Mouse (Mus musculus) neural tube, embryonic 13.5 days (tissue): ENCODE measurements at regions not wholly inside any gene's neighbourhood (a gene's known extent, or its start where the extent isn't known, plus 50 kb on each side); places are given as distances from the start of the nearest gene placed in this dataset.

Source experiments
- ATAC-seq: fragments of 200-750 bp; cut with Nextera tagmentation; 2 replicates; pipeline ENCODE4 v1.8.0; 2017; ENCODE audit warnings: low read depth, mild to moderate bottlenecking, moderate TSS enrichment, moderate library complexity
- H3K27ac ChIP-seq: fragments of 300-500 bp; sonication (generic); replicated peaks from 2 replicates; pipeline ENCODE4 v1.5.1; 2015; ENCODE audit warnings: moderate library complexity, mild to moderate bottlenecking, inconsistent platforms
- H3K27me3 ChIP-seq: fragments of 300-500 bp; sonication (generic); 2 replicates; pipeline ENCODE4 v1.6.1; 2015; ENCODE audit warnings: mild to moderate bottlenecking, inconsistent platforms
- H3K36me3 ChIP-seq: fragments of 300-500 bp; sonication (generic); 2 replicates; pipeline ENCODE4 v1.6.1; 2015; ENCODE audit warnings: mild to moderate bottlenecking, inconsistent platforms
- H3K4me1 ChIP-seq: fragments of 300-500 bp; sonication (generic); replicated peaks from 2 replicates; pipeline ENCODE4 v1.6.1; 2015; ENCODE audit warnings: inconsistent platforms
- H3K4me2 ChIP-seq: fragments of 300-500 bp; sonication (generic); 2 replicates; pipeline ENCODE4 v1.6.1; 2015; ENCODE audit warnings: inconsistent platforms, mild to moderate bottlenecking, moderate library complexity
- H3K4me3 ChIP-seq: fragments of 300-500 bp; sonication (generic); 2 replicates; pipeline ENCODE4 v1.5.1; 2015; ENCODE audit warnings: mild to moderate bottlenecking, inconsistent platforms
- H3K9ac ChIP-seq: fragments of 300-500 bp; sonication (generic); 2 replicates; pipeline ENCODE4 v1.6.1; 2015; ENCODE audit warnings: moderate library complexity, mild to moderate bottlenecking, inconsistent platforms
- H3K9me3 ChIP-seq: fragments of 300-500 bp; sonication (generic); 2 replicates; pipeline ENCODE4 v1.6.1; 2016; ENCODE audit warnings: inconsistent platforms
- WGBS: fragments of 180-500 bp; shearing (Covaris S2); methylation state at CpG from one replicate; pipeline ENCODE4 v1.1.7; 2015; 5-methylcytosine and 5-hydroxymethylcytosine counted together

DNA sequence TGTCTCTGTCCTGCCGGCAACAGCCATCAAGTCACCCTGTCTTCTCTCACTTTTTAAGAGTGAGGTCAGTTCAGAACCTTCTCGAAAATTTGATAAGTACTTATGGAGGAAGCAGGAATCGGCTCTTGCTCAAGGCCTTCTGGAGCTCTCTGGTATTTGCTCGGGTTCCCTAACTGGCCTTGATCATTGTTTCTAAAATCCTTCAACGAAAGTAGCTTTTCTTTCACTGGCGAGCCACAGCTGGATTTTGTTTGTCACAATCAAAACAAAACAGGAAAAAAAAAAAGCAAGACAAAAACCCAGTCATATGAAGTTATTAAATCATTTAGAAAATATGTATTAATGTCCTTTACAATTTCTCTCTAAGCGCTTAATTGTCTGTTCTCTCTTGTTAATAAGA is 156.6 kb upstream of the Tex13c2 start:
- H3K27ac ChIP-seq: no peak overlapping the region
- no peaks in the 10 kb centered on the region for H3K9me3 ChIP-seq
- H3K36me3 ChIP-seq: no peaks in the 10 kb centered on the region
- H3K4me1 ChIP-seq: no peaks in the 10 kb centered on the region
- no peak overlapping the region for H3K9ac ChIP-seq
- no peak overlapping the region for H3K4me3 ChIP-seq
- no peak for ATAC-seq
- H3K4me2 ChIP-seq: no peak overlapping the region
- 89% methylated on average over 7 of the region's 7 CpGs for WGBS
- no peaks in the 10 kb centered on the region for H3K27me3 ChIP-seq

GRCm38 (mm10) chrX:42333631-42334030 is 155.9 kb upstream of the Tex13c2 start:
- Histone ChIP-seq H3K4me3 (no peak overlapping the region), H3K36me3 (no peaks in the 10 kb centered on the region), H3K27me3 (no peaks in the 10 kb centered on the region), H3K4me2 (no peak overlapping the region), H3K9me3 (no peaks in the 10 kb centered on the region), H3K4me1 (no peaks in the 10 kb centered on the region), H3K9ac (no peak overlapping the region), H3K27ac (no peak overlapping the region)
- 71% methylated on average over 4 of the region's 4 CpGs for WGBS
- no peak for ATAC-seq

GRCm38 (mm10) chrX:42334794-42335193 is 154.7 kb upstream of the Tex13c2 start:
- Histone ChIP-seq H3K27ac (no peak overlapping the region), H3K4me1 (no peaks in the 10 kb centered on the region), H3K9me3 (no peaks in the 10 kb centered on the region), H3K4me2 (no peak overlapping the region), H3K4me3 (no peak overlapping the region), H3K9ac (no peak overlapping the region), H3K27me3 (no peaks in the 10 kb centered on the region), H3K36me3 (no peaks in the 10 kb centered on the region)
- no peak for ATAC-seq
- 90% methylated on average over 2 of the region's 2 CpGs for WGBS

DNA sequence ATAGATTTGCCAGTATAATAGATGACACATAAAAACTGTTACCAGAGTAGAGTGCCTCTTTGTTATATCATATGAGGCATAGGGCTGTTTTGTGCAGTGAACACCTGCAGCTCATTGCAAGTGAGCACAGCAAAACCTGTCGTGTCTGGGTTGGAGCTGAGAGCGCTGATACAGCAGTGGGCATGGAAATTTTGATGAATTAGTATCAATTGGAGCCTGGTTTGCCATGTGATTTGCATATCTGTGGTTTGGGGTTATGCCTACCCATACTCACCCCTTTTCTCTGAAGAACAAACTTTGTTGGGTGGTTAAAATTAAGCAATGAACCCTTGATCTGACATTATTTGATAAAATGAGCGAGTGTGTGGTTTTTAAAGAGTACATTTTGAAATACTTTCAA is 152.7 kb upstream of the Tex13c2 start:
- ATAC-seq: no peak
- Histone ChIP-seq H3K4me1 (no peaks in the 10 kb centered on the region), H3K9me3 (no peaks in the 10 kb centered on the region), H3K4me3 (no peak overlapping the region), H3K27ac (no peak overlapping the region), H3K9ac (no peak overlapping the region), H3K4me2 (no peak overlapping the region), H3K27me3 (no peaks in the 10 kb centered on the region), H3K36me3 (no peaks in the 10 kb centered on the region)
- 87% methylated on average over 3 of the region's 3 CpGs for WGBS

DNA sequence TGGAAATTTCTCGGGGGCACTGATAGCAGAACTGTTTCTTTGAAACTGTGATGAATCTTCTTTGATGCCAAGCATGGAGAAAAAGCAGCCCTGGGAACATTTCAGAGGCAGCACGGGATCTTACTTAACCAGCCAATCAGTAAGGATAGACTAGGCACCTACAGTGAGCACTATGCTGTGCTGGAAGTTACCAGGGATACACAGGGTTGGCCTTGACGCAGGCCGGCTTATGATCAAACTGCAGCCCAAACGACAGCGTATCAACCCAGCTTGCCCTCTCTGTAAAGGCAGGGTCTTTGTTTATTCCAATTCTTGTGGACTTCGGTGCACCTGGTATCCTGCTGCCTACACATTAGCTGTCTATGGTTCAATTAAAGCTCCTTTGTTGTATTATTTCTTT is 147.1 kb upstream of the Tex13c2 start:
- no peaks in the 10 kb centered on the region for H3K36me3 ChIP-seq
- no peak for ATAC-seq
- 39% methylated on average over 7 of the region's 7 CpGs for WGBS
- peaks cover 6% of the 10 kb centered on the region for H3K4me1 ChIP-seq
- H3K9me3 ChIP-seq: no peaks in the 10 kb centered on the region
- H3K4me3 ChIP-seq: no peak overlapping the region
- H3K9ac ChIP-seq: no peak overlapping the region
- no peak overlapping the region for H3K27ac ChIP-seq
- no peaks in the 10 kb centered on the region for H3K27me3 ChIP-seq
- no peak overlapping the region for H3K4me2 ChIP-seq

DNA sequence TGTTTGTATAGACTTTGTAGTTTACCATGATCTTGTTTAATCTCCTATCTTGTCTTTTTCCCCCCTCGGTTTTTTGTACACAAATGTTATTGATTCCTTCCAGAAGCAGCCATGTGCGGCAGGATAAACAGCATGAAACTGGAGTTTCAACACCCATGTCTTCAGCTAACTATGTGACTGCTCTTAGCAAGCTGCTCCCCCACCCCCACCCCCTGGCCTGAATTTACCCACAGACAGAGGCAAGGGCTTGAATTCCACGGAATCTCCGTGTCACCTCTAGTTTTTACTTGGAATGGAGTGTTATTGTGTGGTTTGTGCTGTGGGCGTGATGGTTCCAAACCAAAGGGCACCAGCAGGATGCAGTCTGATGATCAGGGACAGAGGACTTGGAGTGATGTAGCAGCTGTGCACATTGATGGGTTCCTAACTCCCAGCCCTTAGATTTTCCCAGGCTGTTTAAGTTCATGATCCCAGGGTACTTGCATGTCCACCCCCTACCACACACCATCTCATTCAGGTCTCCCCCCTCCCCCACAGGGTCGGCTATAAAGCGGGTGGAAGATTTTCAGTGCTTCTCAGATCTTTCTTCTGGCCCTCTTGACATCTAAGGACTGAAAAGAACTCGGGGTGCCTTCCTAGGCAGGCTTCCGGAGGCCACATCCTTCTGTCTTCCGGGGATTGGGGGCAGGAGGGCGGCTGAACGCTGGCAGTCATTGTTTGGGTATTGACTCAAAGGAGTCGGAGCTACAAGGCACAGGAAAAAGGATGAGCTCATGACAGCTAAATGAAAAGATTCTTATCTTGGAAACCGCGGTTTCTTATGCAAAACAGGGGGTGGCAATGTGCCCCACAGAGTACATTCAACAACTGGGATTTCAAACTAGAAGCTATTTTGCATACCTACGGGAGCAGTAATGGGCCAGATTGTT is 146.3 kb upstream of the Tex13c2 start:
- Histone ChIP-seq H3K36me3 (no peaks in the 10 kb centered on the region), H3K4me1 (peaks cover 6% of the 10 kb centered on the region), H3K27me3 (no peaks in the 10 kb centered on the region), H3K9ac (0 out of 2 replicates have a peak overlapping the region, but pooled peaks have one; percentile 38), H3K4me2 (peak overlapping the region; percentile 39), H3K9me3 (no peaks in the 10 kb centered on the region), H3K4me3 (no peak overlapping the region), H3K27ac (no peak overlapping the region; the same call in 1 of the 2 replicates)
- WGBS: 14% methylated on average over 16 of the region's 16 CpGs
- peak; percentile 61 for ATAC-seq

- Histone ChIP-seq H3K4me2 (no peak overlapping the region), H3K36me3 (no peaks in the 10 kb centered on the region), H3K4me1 (no peaks in the 10 kb centered on the region), H3K27ac (no peak overlapping the region), H3K27me3 (no peaks in the 10 kb centered on the region), H3K9me3 (no peaks in the 10 kb centered on the region), H3K9ac (no peak overlapping the region), H3K4me3 (no peak overlapping the region)
- 53% methylated on average over 5 of the region's 5 CpGs for WGBS
- no peak for ATAC-seq
These were observed 136.8 kb upstream of the Tex13c2 start for GRCm38 (mm10) chrX:42352610-42353254.

GRCm38 (mm10) chrX:42359381-42360172 is 129.9 kb upstream of the Tex13c2 start:
- no peaks in the 10 kb centered on the region for H3K36me3 ChIP-seq
- no peaks in the 10 kb centered on the region; the same call in 1 of the 2 replicates for H3K4me1 ChIP-seq
- no peaks in the 10 kb centered on the region for H3K27me3 ChIP-seq
- peak overlapping the region; percentile 19; the same call in 1 of the 2 replicates for H3K4me3 ChIP-seq
- ATAC-seq: 0 out of 2 replicates have a peak, but pooled peaks have one; percentile 29
- peak overlapping the region; percentile 52 for H3K4me2 ChIP-seq
- no peaks in the 10 kb centered on the region for H3K9me3 ChIP-seq
- H3K9ac ChIP-seq: no peak overlapping the region
- no peak overlapping the region for H3K27ac ChIP-seq
- 29% methylated on average over 12 of the region's 12 CpGs for WGBS

GRCm38 (mm10) chrX:42360173-42360931 is 129.1 kb upstream of the Tex13c2 start:
- Histone ChIP-seq H3K27ac (peak overlapping the region; percentile 73), H3K9ac (peak overlapping the region; percentile 34; the same call in 1 of the 2 replicates), H3K36me3 (no peaks in the 10 kb centered on the region), H3K4me2 (peak overlapping the region; percentile 52), H3K4me3 (peak overlapping the region; percentile 19), H3K9me3 (no peaks in the 10 kb centered on the region), H3K4me1 (no peaks in the 10 kb centered on the region; the same call in 1 of the 2 replicates), H3K27me3 (no peaks in the 10 kb centered on the region)
- ATAC-seq: peak; percentile 37; the same call in 1 of the 2 replicates
- 23% methylated on average over 15 of the region's 15 CpGs for WGBS

DNA sequence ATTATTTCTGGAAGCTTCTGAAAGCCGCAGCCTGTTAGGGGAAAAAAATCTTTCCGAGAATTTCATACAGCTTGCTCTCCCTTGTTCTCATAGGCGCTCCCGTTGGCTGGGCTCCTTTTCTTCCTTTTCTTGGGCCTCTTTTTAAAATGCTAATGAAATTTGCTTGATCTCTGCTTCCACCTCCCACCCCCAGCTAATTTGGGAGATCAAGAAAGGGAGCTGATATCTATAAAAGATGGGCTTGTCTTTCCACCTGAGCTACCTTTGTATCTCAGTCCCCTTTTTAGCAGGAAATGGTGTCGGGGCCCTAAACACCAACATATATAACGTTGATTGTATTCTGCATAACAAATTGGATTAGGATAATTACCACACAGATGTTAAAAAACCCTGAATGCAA is 128.5 kb upstream of the Tex13c2 start:
- peak overlapping the region; percentile 19 for H3K4me3 ChIP-seq
- ATAC-seq: peak; percentile 15; the same call in 1 of the 2 replicates
- no peaks in the 10 kb centered on the region for H3K36me3 ChIP-seq
- H3K4me2 ChIP-seq: peak overlapping the region; percentile 52
- H3K27ac ChIP-seq: peak overlapping the region; percentile 73
- peak overlapping the region; percentile 34; the same call in 1 of the 2 replicates for H3K9ac ChIP-seq
- no peaks in the 10 kb centered on the region; the same call in 1 of the 2 replicates for H3K4me1 ChIP-seq
- no peaks in the 10 kb centered on the region for H3K9me3 ChIP-seq
- no peaks in the 10 kb centered on the region for H3K27me3 ChIP-seq
- WGBS: 25% methylated on average over 6 of the region's 6 CpGs

- H3K4me1 ChIP-seq: no peaks in the 10 kb centered on the region; the same call in 1 of the 2 replicates
- peak overlapping the region; percentile 73 for H3K27ac ChIP-seq
- H3K4me3 ChIP-seq: no peak overlapping the region
- no peaks in the 10 kb centered on the region for H3K36me3 ChIP-seq
- no peaks in the 10 kb centered on the region for H3K27me3 ChIP-seq
- 22% methylated on average over 15 of the region's 15 CpGs for WGBS
- H3K4me2 ChIP-seq: peak overlapping the region; percentile 52
- ATAC-seq: peak; percentile 87
- H3K9ac ChIP-seq: 0 out of 2 replicates have a peak overlapping the region, but pooled peaks have one; percentile 12
- no peaks in the 10 kb centered on the region for H3K9me3 ChIP-seq
These were observed 128.0 kb upstream of the Tex13c2 start for GRCm38 (mm10) chrX:42361400-42362028.
